Mouse (Mus musculus) intestine, postnatal 0 days (tissue): ENCODE results near the gene Snx3. TPM values are rescaled to one million over a fixed set of nuclear protein-coding genes. Genes with fewer than 3 reads are reported as not detected.

Source experiments
- ATAC-seq: fragments of 200-750 bp; cut with Nextera tagmentation; 2 replicates; pipeline ENCODE4 v1.8.0; 2017; ENCODE audit warnings: mild to moderate bottlenecking, moderate TSS enrichment, moderate library complexity
- H3K27ac ChIP-seq: fragments of 300-500 bp; sonication (generic); 2 replicates; pipeline ENCODE4 v1.5.1; 2014; ENCODE audit warnings: mild to moderate bottlenecking, low read depth, low read length, moderate library complexity
- H3K27me3 ChIP-seq: fragments of 300-500 bp; sonication (generic); replicated peaks from 2 replicates; pipeline ENCODE4 v1.6.1; 2014; ENCODE audit warnings: low read length, mixed read lengths; ENCODE audit not compliant: control insufficient read depth, insufficient read depth
- H3K36me3 ChIP-seq: fragments of 300-500 bp; sonication (generic); 2 replicates; pipeline ENCODE4 v1.6.1; 2014; ENCODE audit warnings: mild to moderate bottlenecking, moderate library complexity; ENCODE audit not compliant: control insufficient read depth, insufficient read depth
- H3K4me1 ChIP-seq: fragments of 300-500 bp; sonication (generic); replicated peaks from 2 replicates; pipeline ENCODE4 v1.6.1; 2014; ENCODE audit warnings: antibody characterized with exemption, low read length, mixed read lengths; ENCODE audit not compliant: control insufficient read depth, insufficient read depth
- H3K4me2 ChIP-seq: fragments of 300-500 bp; sonication (generic); replicated peaks from 2 replicates; pipeline ENCODE4 v1.6.1; 2014; ENCODE audit warnings: low read depth, mild to moderate bottlenecking, moderate library complexity
- H3K4me3 ChIP-seq: fragments of 300-500 bp; sonication (generic); 2 replicates; pipeline ENCODE4 v1.5.1; 2014; ENCODE audit warnings: low read depth, low read length
- H3K9ac ChIP-seq: fragments of 300-500 bp; sonication (generic); 2 replicates; pipeline ENCODE4 v1.6.1; 2014; ENCODE audit warnings: mild to moderate bottlenecking, low read depth, low read length
- H3K9me3 ChIP-seq: fragments of 300-500 bp; sonication (generic); 2 replicates; pipeline ENCODE4 v1.6.1; 2016; ENCODE audit warnings: mixed run types; ENCODE audit not compliant: control insufficient read depth
- CTCF ChIP-seq: sonication (generic); IDR thresholded peaks from 2 replicates; pipeline ENCODE4 v1.5.1; 2016; ENCODE audit warnings: low read depth, mild to moderate bottlenecking, control low read depth, antibody characterized with exemption, moderate library complexity
- WGBS: fragments of 180-500 bp; shearing (Covaris S2); extraction: QIAGEN DNeasy Blood & Tissue Kit; methylation state at CpG from one replicate; pipeline ENCODE4 v1.1.7; 2014; 5-methylcytosine and 5-hydroxymethylcytosine counted together
- polyA plus RNA-seq: library from polyadenylated mRNA; unstranded; fragments of >200 nt; fragmentation: Nextera tagmentation; extraction: Ambion mirVana; gene quantifications from 2 replicates; pipeline ENCODE4 v1.2.1, GENCODE M21; 2015

The Snx3 gene
- polyA plus RNA-seq, 1 experiment from 2014 or later: 615 TPM

GRCm38 (mm10) chr10:42574639-42575038, 72.8 kb downstream of the Snx3 start:
- Histone ChIP-seq H3K9ac (no peak overlapping the region), H3K27ac (no peak overlapping the region), H3K4me1 (no peaks in the 10 kb centered on the region), H3K27me3 (peaks cover 93% of the 10 kb centered on the region), H3K36me3 (no peaks in the 10 kb centered on the region), H3K9me3 (no peaks in the 10 kb centered on the region), H3K4me2 (no peak overlapping the region), H3K4me3 (no peak overlapping the region)
- no peak for ATAC-seq
- TF ChIP-seq CTCF: no peak
- 1% methylated on average over 10 of the region's 10 CpGs for WGBS

GRCm38 (mm10) chr10:42577525-42578280, 75.9 kb downstream of the Snx3 start:
- no peak for TF ChIP-seq CTCF
- H3K27ac ChIP-seq: no peak overlapping the region
- no peak overlapping the region for H3K4me3 ChIP-seq
- H3K9ac ChIP-seq: no peak overlapping the region
- no peaks in the 10 kb centered on the region for H3K36me3 ChIP-seq
- H3K4me2 ChIP-seq: no peak overlapping the region
- H3K27me3 ChIP-seq: peaks cover 96% of the 10 kb centered on the region
- no peak for ATAC-seq
- 2% methylated on average over 15 of the region's 15 CpGs for WGBS
- H3K9me3 ChIP-seq: no peaks in the 10 kb centered on the region
- H3K4me1 ChIP-seq: no peaks in the 10 kb centered on the region

- Histone ChIP-seq H3K36me3 (no peaks in the 10 kb centered on the region), H3K27me3 (peaks cover 96% of the 10 kb centered on the region), H3K4me2 (no peak overlapping the region), H3K4me3 (no peak overlapping the region), H3K27ac (no peak overlapping the region), H3K4me1 (no peaks in the 10 kb centered on the region), H3K9ac (no peak overlapping the region), H3K9me3 (no peaks in the 10 kb centered on the region)
- ATAC-seq: no peak
- TF ChIP-seq CTCF: no peak
- WGBS: 3% methylated on average over 15 of the region's 15 CpGs
Measured at GRCm38 (mm10) chr10:42578281-42578675, 76.4 kb downstream of the Snx3 start.

- no peaks in the 10 kb centered on the region for H3K9me3 ChIP-seq
- H3K9ac ChIP-seq: no peak overlapping the region
- no peak for ATAC-seq
- no peak for TF ChIP-seq CTCF
- no peak overlapping the region for H3K27ac ChIP-seq
- H3K4me3 ChIP-seq: peak overlapping the region; percentile 1; the same call in 1 of the 2 replicates
- no peak overlapping the region for H3K4me2 ChIP-seq
- H3K4me1 ChIP-seq: no peaks in the 10 kb centered on the region
- H3K27me3 ChIP-seq: peaks cover 96% of the 10 kb centered on the region
- no peaks in the 10 kb centered on the region for H3K36me3 ChIP-seq
- WGBS: 3% methylated on average over 22 of the region's 22 CpGs
Measured at GRCm38 (mm10) chr10:42578698-42579474, 77.1 kb downstream of the Snx3 start.

GRCm38 (mm10) chr10:42579475-42580130, 77.8 kb downstream of the Snx3 start:
- Histone ChIP-seq H3K4me2 (peak overlapping the region; percentile 24; the same call in 1 of the 2 replicates), H3K9me3 (no peaks in the 10 kb centered on the region), H3K9ac (no peak overlapping the region), H3K4me3 (peak overlapping the region; percentile 1), H3K27ac (no peak overlapping the region), H3K27me3 (peaks cover 96% of the 10 kb centered on the region), H3K36me3 (no peaks in the 10 kb centered on the region), H3K4me1 (no peaks in the 10 kb centered on the region)
- TF ChIP-seq CTCF: no peak
- no peak for ATAC-seq
- under 1% methylated on average over 41 of the region's 41 CpGs for WGBS
